In the genomic region with DNA sequence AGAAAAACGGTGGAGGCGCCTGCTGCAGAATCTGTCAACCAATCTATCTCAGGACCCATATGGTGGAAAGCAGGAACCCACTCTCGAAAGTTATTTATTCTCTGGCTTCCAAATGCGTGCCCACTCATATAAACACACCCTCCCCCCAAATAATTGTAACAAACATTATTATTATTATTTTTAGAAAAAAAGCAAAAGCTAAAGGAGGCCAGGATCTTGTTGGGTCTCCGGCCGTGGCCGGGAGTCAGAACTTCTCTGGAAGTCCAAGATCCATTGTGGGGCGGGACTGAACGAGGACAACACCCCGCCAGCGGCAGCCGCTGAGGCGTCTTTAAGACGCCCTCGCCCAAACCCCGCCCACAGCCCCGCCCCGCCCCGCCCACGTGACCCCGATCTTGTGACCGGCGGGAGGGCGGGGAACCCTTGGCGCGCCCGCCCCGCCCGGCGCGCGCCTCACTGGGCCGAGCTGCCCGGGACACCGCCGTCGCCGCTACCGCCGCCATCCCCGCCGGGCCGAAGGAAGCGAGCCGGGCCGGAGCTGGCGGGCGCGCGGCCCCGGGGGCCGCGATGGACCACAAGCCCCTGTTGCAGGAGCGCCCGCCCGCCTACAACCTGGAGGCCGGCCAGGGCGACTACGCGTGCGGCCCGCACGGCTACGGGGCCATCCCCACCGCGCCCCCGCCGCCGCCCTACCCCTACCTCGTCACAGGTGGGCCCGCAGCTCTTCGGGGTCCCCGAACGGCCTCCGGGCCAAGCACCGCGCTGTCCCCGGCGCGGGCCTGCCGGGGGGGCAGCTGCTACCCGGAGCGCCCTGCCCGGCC, we compare ENCODE assay signal across 8 mouse cellular contexts. TPM values are rescaled to one million over a fixed set of nuclear protein-coding genes. Genes with fewer than 3 reads are reported as not detected.
A peak's percentile ranks its signal among the peaks of the same experiment; 100 is the strongest.
DNase-seq lines count a peak whose midpoint lies in the region; ATAC-seq and TF ChIP-seq lines count a peak whose summit lies in the region.

No protein-coding gene starts in this region.

- ATAC-seq in Patski, result peak; percentile 67
- peak; percentile 80 for ATAC-seq in hindbrain, embryonic 11.5 days (ENCODE audit: low FRiP score)

- POLR2A ChIA-PET in Patski (lab: Charles Lee), result no interaction called here

- no peaks in the 10 kb centered on the region; the same call in 1 of the 2 replicates for H3K9me3 ChIP-seq in hindbrain, embryonic 11.5 days (ENCODE audit: control insufficient read depth, low read length)

- H3K27me3 ChIP-seq in Patski, result no peaks in the 10 kb centered on the region
- H3K27me3 ChIP-seq in hindbrain, embryonic 11.5 days (ENCODE audit: control insufficient read depth, insufficient read depth, low read length), result no peaks in the 10 kb centered on the region

- H3K4me3 ChIP-seq in hindbrain, embryonic 11.5 days (ENCODE audit: low read depth, low read length), result peak overlapping the region; percentile 98

- in situ Hi-C loops in Patski (cut with MboI; ENCODE audit: low pct_unique_long_range_greater_than_20kb), result no loop called here

- H3K4me2 ChIP-seq in hindbrain, embryonic 11.5 days (replicated peaks; ENCODE audit: low read depth, low read length), result peak overlapping the region; percentile 76

- 1% methylated on average over 49 of the region's 84 CpGs for WGBS in hindbrain, embryonic 11.5 days

- TF ChIP-seq CTCF in Patski (IDR thresholded peaks at IDR 0.05), result no peak

- peak overlapping the region; percentile 83 for H3K27ac ChIP-seq in hindbrain, embryonic 11.5 days (ENCODE audit: low read depth, low read length)

- peaks cover 16% of the 10 kb centered on the region for H3K4me1 ChIP-seq in hindbrain, embryonic 11.5 days (replicated peaks; ENCODE audit: control insufficient read depth, insufficient read depth, low read length)

- H3K36me3 ChIP-seq in hindbrain, embryonic 11.5 days (ENCODE audit: control insufficient read depth, insufficient read depth, low read length), result no peaks in the 10 kb centered on the region

- CTCF ChIA-PET in Patski (lab: Charles Lee), result interaction anchor here (0.9 kb wide), 1 partner anchor 48 kb away, joined by 3 read pairs; no protein-coding TSS in a partner anchor

- DNase-seq in Patski (ENCODE audit: low read depth, low spot score), result peak; percentile 34
- peak; percentile 88 for DNase-seq in cerebellum, adult 9-11 months
- DNase-seq in frontal cortex, adult 2 months (ENCODE audit: extremely low spot score in 1 of 2, low spot score in 1 of 2), result peak; percentile 71 to 77
- peak; percentile 94 for DNase-seq in hindbrain, embryonic 11.5 days (ENCODE audit: low spot score)
- DNase-seq in layer of hippocampus, postnatal 14 days (ENCODE audit: low spot score in 2 of 2), result peak; percentile 78 to 80
- peak; percentile 93 for DNase-seq in lung, postnatal 10 days
- DNase-seq in ovary, postnatal 14 days (ENCODE audit: low spot score), result peak; percentile 70
- peak; percentile 59 to 74 for DNase-seq in thymus, postnatal 10 days (ENCODE audit: low spot score in 2 of 2)

- peak overlapping the region; percentile 89 for H3K9ac ChIP-seq in hindbrain, embryonic 11.5 days (ENCODE audit: low read depth, low read length)

RNA-seq across cellular contexts. Expression of gene Bri3, which starts 10.8 kb away (rescaled TPM):
- polyA plus RNA-seq in Patski (2021), result 136 TPM
- polyA plus RNA-seq in frontal cortex, adult 2 months (2012; rRNA removed), result 89.6 and 105 TPM in 2 replicates
- 125 and 126 TPM in 2 replicates for polyA plus RNA-seq in hindbrain, embryonic 11.5 days (2014; fragmentation: Nextera tagmentation; extraction: Ambion mirVana)
- total RNA-seq in layer of hippocampus, postnatal 14 days (2021), result 10 to 100 TPM; 57.5 to 62.3 TPM

RNA-seq across cellular contexts. Expression of gene Tecpr1, which starts 31.6 kb away (rescaled TPM):
- polyA plus RNA-seq in Patski (2021), result 32.8 TPM
- 69.5 and 71.7 TPM in 2 replicates for polyA plus RNA-seq in frontal cortex, adult 2 months (2012; rRNA removed)
- 13.3 and 16.6 TPM in 2 replicates for polyA plus RNA-seq in hindbrain, embryonic 11.5 days (2014; fragmentation: Nextera tagmentation; extraction: Ambion mirVana)
- total RNA-seq in layer of hippocampus, postnatal 14 days (2021), result 100 to 1,000 TPM in 1 of 2 experiments, 10 to 100 TPM in 1; 94.5 to 104 TPM

Comparison
In these comparisons a context has a peak if more than half of its experiments do, and no peak if none do; other contexts are left out.
1. Peak in every context shown above with its lines: DNase-seq, ATAC-seq, H3K4me3 ChIP-seq and H3K27ac ChIP-seq.
2. DNase-seq: peak in every context shown above with its lines; median percentile 94 in hindbrain, embryonic 11.5 days; 93 in lung, postnatal 10 days; 88 in cerebellum, adult 9-11 months; 79 in layer of hippocampus, postnatal 14 days; 74 in frontal cortex, adult 2 months; 70 in ovary, postnatal 14 days; 66 in thymus, postnatal 10 days; 34 in Patski.